Mouse (Mus musculus): ENCODE data around the gene Palb2.

Gene Palb2

GRCm38 (mm10) chr7:122132497-122133337, at the start of gene Palb2, which contains the start of gene Dctn5:
TSS of gene Palb2 (minus strand) at chr7:122132985.
TSS of gene Dctn5 (plus strand) at chr7:122133041.
- peak; percentile 98 for DNase-seq

GRCm38 (mm10) chr7:122180720-122181119, 47.9 kb upstream of the Palb2 start:
- no peak for DNase-seq

- DNase-seq: no peak
These were observed 38.8 kb upstream of the Palb2 start for GRCm38 (mm10) chr7:122171613-122172012.

- DNase-seq: no peak
These were observed 37.9 kb upstream of the Palb2 start for GRCm38 (mm10) chr7:122170705-122171104.

GRCm38 (mm10) chr7:122167203-122167602, 34.4 kb upstream of the Palb2 start:
- DNase-seq: no peak

GRCm38 (mm10) chr7:122163766-122164165, 31.0 kb upstream of the Palb2 start:
- no peak for DNase-seq

GRCm38 (mm10) chr7:122160037-122160436, 27.3 kb upstream of the Palb2 start:
- peak; percentile 41 for DNase-seq

GRCm38 (mm10) chr7:122158915-122159902, 26.4 kb upstream of the Palb2 start, which contains the start of gene Plk1:
TSS of gene Plk1 (plus strand) at chr7:122159439.
- peak; percentile 88 for DNase-seq

GRCm38 (mm10) chr7:122158488-122158887, 25.7 kb upstream of the Palb2 start:
- DNase-seq: no peak

- no peak for DNase-seq
These were observed 19.7 kb upstream of the Palb2 start for GRCm38 (mm10) chr7:122152473-122152872.

GRCm38 (mm10) chr7:122140991-122141390, 8.2 kb upstream of the Palb2 start:
- no peak for DNase-seq

- no peak for DNase-seq
These were observed 5.4 kb upstream of the Palb2 start for GRCm38 (mm10) chr7:122138190-122138589.

GRCm38 (mm10) chr7:122137071-122137470, 4.3 kb upstream of the Palb2 start:
- DNase-seq: no peak

- DNase-seq: peak; percentile 52
These were observed 2.3 kb upstream of the Palb2 start for GRCm38 (mm10) chr7:122135070-122135469.

GRCm38 (mm10) chr7:122133338-122133625, 497 bp upstream of the Palb2 start:
- no peak for DNase-seq

GRCm38 (mm10) chr7:122131834-122132233, 951 bp downstream of the Palb2 start:
- no peak for DNase-seq

GRCm38 (mm10) chr7:122126946-122127345, 5.8 kb downstream of the Palb2 start:
- DNase-seq: no peak

GRCm38 (mm10) chr7:122125636-122126035, 7.1 kb downstream of the Palb2 start:
- DNase-seq: no peak

GRCm38 (mm10) chr7:122123518-122123917, 9.3 kb downstream of the Palb2 start:
- no peak for DNase-seq

GRCm38 (mm10) chr7:122108206-122108605, 24.6 kb downstream of the Palb2 start:
- DNase-seq: no peak

GRCm38 (mm10) chr7:122101747-122102244, 31.0 kb downstream of the Palb2 start, which contains the start of gene Ndufab1:
TSS of gene Ndufab1 (minus strand) at chr7:122101886.
- DNase-seq: peak; percentile 91

- DNase-seq: peak; percentile 13
These were observed 31.6 kb downstream of the Palb2 start for GRCm38 (mm10) chr7:122101014-122101746.

GRCm38 (mm10) chr7:122099222-122099621, 33.6 kb downstream of the Palb2 start:
- peak; percentile 56 for DNase-seq

All from thymus, postnatal 4 days (tissue).